Comparison of ENCODE assay signal across 18 mouse cellular contexts in genomic region chr19:3482831-3483230, GRCm38 (mm10).
DNase-seq lines count a peak whose midpoint lies in the region.
"Had no signal": no experiment of that assay in that cellular context is flagged by ENCODE, and none has a peak within 500 bp of the region (broad histone marks: within the 10 kb centered on the region; RNA-seq: fewer than 3 reads in every experiment).

No protein-coding gene starts in this region.

- intact Hi-C loops in left cerebral cortex, postnatal 10 days (cut with DNase I) = no loop called here

- peak; percentile 38 to 47 for DNase-seq in left cerebral cortex, adult 18-20 months (ENCODE audit: low spot score in 2 of 2)
- DNase-seq in left cerebral cortex, postnatal 10 days (ENCODE audit: extremely low spot score in 1 of 2, low spot score in 2 of 2) = no peak
- DNase-seq in brain, adult 2 months (ENCODE audit: low read depth, low spot score) = peak; percentile 81
- DNase-seq in left cerebral cortex, adult 9 months (ENCODE audit: low spot score in 2 of 2) = peak; percentile 25 to 64
- peak; percentile 28 to 69 for DNase-seq in right cerebral cortex, postnatal 36 days (ENCODE audit: low spot score in 2 of 2)
- no peak for DNase-seq in urinary bladder, postnatal 25 days (ENCODE audit: low spot score)
- no peak for DNase-seq in urinary bladder, adult 18-20 months (ENCODE audit: low spot score in 2 of 2)
- DNase-seq: adrenal gland, postnatal 25 days; cerebellum, adult 11-12 months; cerebellum, postnatal 14 days; gastrocnemius, postnatal 25 days; heart, adult 18-20 months; heart, postnatal 10 days; kidney, postnatal 36 days; liver; retina, postnatal 1 day; thymus, adult 2 months; thymus, postnatal 4 days had no signal

Comparison
In these comparisons a context has a peak if more than half of its experiments do, and no peak if none do; other contexts are left out.
1. DNase-seq: peak in left cerebral cortex, adult 18-20 months (2 of 2), brain, adult 2 months (single experiment), left cerebral cortex, adult 9 months (2 of 2) and right cerebral cortex, postnatal 36 days (2 of 2); none in left cerebral cortex, postnatal 10 days (0 of 2), urinary bladder, postnatal 25 days (single experiment) and urinary bladder, adult 18-20 months (0 of 2).